Mouse (Mus musculus) kidney, embryonic 14.5 days (tissue): ENCODE measurements around the gene Pde10a. TPM values are rescaled to one million over a fixed set of nuclear protein-coding genes. Genes with fewer than 3 reads are reported as not detected.

Source experiments
- ATAC-seq: fragments of 200-750 bp; cut with Nextera tagmentation; 2 replicates; pipeline ENCODE4 v1.8.0; 2017; ENCODE audit warnings: moderate number of reproducible peaks, mild to moderate bottlenecking, moderate TSS enrichment, moderate library complexity; ENCODE audit not compliant: low FRiP score, low TSS enrichment
- H3K27ac ChIP-seq: fragments of 300-500 bp; sonication (generic); 2 replicates; pipeline ENCODE4 v1.5.1; 2014; ENCODE audit warnings: low read depth, mild to moderate bottlenecking, low read length, moderate library complexity, mixed read lengths
- H3K27me3 ChIP-seq: fragments of 300-500 bp; sonication (generic); 2 replicates; pipeline ENCODE4 v1.6.1; 2014; ENCODE audit warnings: mild to moderate bottlenecking, low read length; ENCODE audit not compliant: control insufficient read depth, insufficient read depth
- H3K36me3 ChIP-seq: fragments of 300-500 bp; sonication (generic); 2 replicates; pipeline ENCODE4 v1.6.1; 2014; ENCODE audit warnings: low read length, mixed read lengths; ENCODE audit not compliant: control insufficient read depth, insufficient read depth
- H3K4me1 ChIP-seq: fragments of 300-500 bp; sonication (generic); 2 replicates; pipeline ENCODE4 v1.6.1; 2014; ENCODE audit warnings: low read length, mixed read lengths; ENCODE audit not compliant: control insufficient read depth, insufficient read depth
- H3K4me2 ChIP-seq: fragments of 300-500 bp; sonication (generic); replicated peaks from 2 replicates; pipeline ENCODE4 v1.6.1; 2014; ENCODE audit warnings: low read depth, mild to moderate bottlenecking, low read length
- H3K4me3 ChIP-seq: fragments of 300-500 bp; sonication (generic); 2 replicates; pipeline ENCODE4 v1.5.1; 2014; ENCODE audit warnings: mild to moderate bottlenecking, low read length
- H3K9ac ChIP-seq: fragments of 300-500 bp; sonication (generic); 2 replicates; pipeline ENCODE4 v1.6.1; 2014; ENCODE audit warnings: low read depth, mild to moderate bottlenecking, low read length, moderate library complexity
- H3K9me3 ChIP-seq: fragments of 300-500 bp; sonication (generic); 2 replicates; pipeline ENCODE4 v1.6.1; 2016; ENCODE audit warnings: low read length; ENCODE audit not compliant: control insufficient read depth
- WGBS: fragments of 180-500 bp; shearing (Covaris S2); extraction: QIAGEN DNeasy Blood & Tissue Kit; methylation state at CpG from one replicate; pipeline ENCODE4 v1.1.7; 2014; 5-methylcytosine and 5-hydroxymethylcytosine counted together
- polyA plus RNA-seq: library from polyadenylated mRNA; unstranded; fragments of >200 nt; fragmentation: Nextera tagmentation; extraction: Ambion mirVana; gene quantifications from 2 replicates; pipeline ENCODE4 v1.2.1, GENCODE M21; 2014

The Pde10a gene
- polyA plus RNA-seq, 1 experiment from 2014 or later: 2.3 TPM

GRCm38 (mm10) chr17:8928560-8928959, 403.4 kb downstream of the Pde10a start:
- peaks cover 3% of the 10 kb centered on the region; the same call in 1 of the 2 replicates for H3K27me3 ChIP-seq

GRCm38 (mm10) chr17:8929636-8930035, 404.5 kb downstream of the Pde10a start:
- 68% methylated on average over 8 of the region's 8 CpGs for WGBS

More at GRCm38 (mm10) chr17:8928560-8928959, 403.4 kb downstream of the Pde10a start:
- H3K4me2 ChIP-seq: no peak overlapping the region
- WGBS: 63% methylated on average over 2 of the region's 2 CpGs
- no peaks in the 10 kb centered on the region for H3K36me3 ChIP-seq
- ATAC-seq: no peak
- H3K4me3 ChIP-seq: no peak overlapping the region
- H3K9me3 ChIP-seq: no peaks in the 10 kb centered on the region
- no peaks in the 10 kb centered on the region for H3K4me1 ChIP-seq
- H3K9ac ChIP-seq: no peak overlapping the region
- no peak overlapping the region for H3K27ac ChIP-seq

DNA sequence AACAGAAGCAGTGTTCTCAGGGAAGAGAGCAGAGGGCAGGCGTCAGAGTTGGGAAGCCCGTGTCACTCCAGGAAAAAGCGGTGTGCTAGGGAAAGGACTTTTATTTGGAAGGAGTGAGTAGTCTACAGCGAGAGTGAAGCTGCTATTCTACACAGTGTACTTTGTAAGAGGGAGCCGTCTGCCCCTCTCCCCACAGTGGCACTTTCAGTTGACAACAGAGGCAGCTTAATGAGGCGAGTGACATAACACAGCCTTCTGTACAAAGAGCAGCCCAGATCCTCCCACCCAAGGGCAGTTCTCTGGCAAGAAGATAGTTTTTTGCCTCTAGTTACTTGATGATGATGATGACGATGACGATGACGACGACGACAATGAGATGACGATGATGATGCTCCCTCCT, 410.4 kb downstream of the Pde10a start:
- Histone ChIP-seq H3K4me2 (0 out of 2 replicates have a peak overlapping the region, but pooled peaks have one; percentile 5), H3K4me3 (no peak overlapping the region), H3K4me1 (0 out of 2 replicates have a peak, but pooled peaks cover 5% of the 10 kb centered on the region), H3K9ac (no peak overlapping the region), H3K27me3 (peaks cover 11% of the 10 kb centered on the region), H3K27ac (no peak overlapping the region), H3K9me3 (no peaks in the 10 kb centered on the region), H3K36me3 (no peaks in the 10 kb centered on the region)
- peak; percentile 96 for ATAC-seq
- 18% methylated on average over 12 of the region's 12 CpGs for WGBS

More at GRCm38 (mm10) chr17:8929636-8930035, 404.5 kb downstream of the Pde10a start:
- no peak overlapping the region for H3K4me2 ChIP-seq
- H3K4me3 ChIP-seq: no peak overlapping the region
- no peaks in the 10 kb centered on the region for H3K4me1 ChIP-seq
- no peak overlapping the region for H3K27ac ChIP-seq
- no peak overlapping the region for H3K9ac ChIP-seq
- H3K36me3 ChIP-seq: no peaks in the 10 kb centered on the region
- no peak for ATAC-seq
- H3K27me3 ChIP-seq: peaks cover 3% of the 10 kb centered on the region; the same call in 1 of the 2 replicates
- no peaks in the 10 kb centered on the region for H3K9me3 ChIP-seq

DNA sequence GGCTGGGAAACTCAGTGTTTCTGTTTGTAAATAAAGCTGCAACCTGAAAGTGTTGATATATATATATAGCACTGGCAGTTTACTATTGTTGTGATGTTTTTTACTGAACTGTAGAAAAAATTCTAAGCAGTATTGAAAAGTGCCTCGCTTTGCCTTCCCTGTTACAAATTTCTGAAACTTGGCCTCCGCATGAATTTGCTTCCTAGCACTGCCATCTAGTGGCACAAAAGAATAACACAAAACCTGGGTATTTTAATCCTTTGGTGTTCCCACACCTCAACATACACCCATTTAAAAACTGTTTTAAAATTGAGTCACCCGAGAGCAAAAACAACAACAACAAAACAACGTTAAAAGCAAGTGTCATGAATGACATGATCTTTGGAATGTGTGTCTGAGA, 411.4 kb downstream of the Pde10a start:
- Histone ChIP-seq H3K9ac (no peak overlapping the region), H3K9me3 (no peaks in the 10 kb centered on the region), H3K4me1 (0 out of 2 replicates have a peak, but pooled peaks cover 5% of the 10 kb centered on the region), H3K36me3 (no peaks in the 10 kb centered on the region), H3K27me3 (peaks cover 11% of the 10 kb centered on the region), H3K27ac (no peak overlapping the region), H3K4me2 (no peak overlapping the region), H3K4me3 (no peak overlapping the region)
- 5% methylated on average over 4 of the region's 4 CpGs for WGBS
- no peak for ATAC-seq

- Histone ChIP-seq H3K9me3 (no peaks in the 10 kb centered on the region; the same call in 1 of the 2 replicates), H3K4me1 (no peaks in the 10 kb centered on the region), H3K27me3 (no peaks in the 10 kb centered on the region), H3K9ac (no peak overlapping the region), H3K4me3 (no peak overlapping the region), H3K27ac (no peak overlapping the region), H3K4me2 (no peak overlapping the region), H3K36me3 (no peaks in the 10 kb centered on the region)
- 81% methylated on average over 5 of the region's 5 CpGs for WGBS
- ATAC-seq: no peak
Observed at GRCm38 (mm10) chr17:8951588-8951987, 426.4 kb downstream of the Pde10a start.

GRCm38 (mm10) chr17:8952951-8953350, 427.8 kb downstream of the Pde10a start:
- H3K9ac ChIP-seq: no peak overlapping the region
- 83% methylated on average over 8 of the region's 8 CpGs for WGBS
- no peak for ATAC-seq
- H3K36me3 ChIP-seq: no peaks in the 10 kb centered on the region
- no peaks in the 10 kb centered on the region; the same call in 1 of the 2 replicates for H3K9me3 ChIP-seq
- no peaks in the 10 kb centered on the region for H3K4me1 ChIP-seq
- H3K27me3 ChIP-seq: no peaks in the 10 kb centered on the region
- no peak overlapping the region for H3K4me3 ChIP-seq
- H3K4me2 ChIP-seq: no peak overlapping the region
- H3K27ac ChIP-seq: no peak overlapping the region

- no peaks in the 10 kb centered on the region for H3K27me3 ChIP-seq
- 84% methylated on average over 6 of the region's 6 CpGs for WGBS
- ATAC-seq: no peak
- H3K27ac ChIP-seq: no peak overlapping the region
- no peak overlapping the region for H3K4me3 ChIP-seq
- no peaks in the 10 kb centered on the region for H3K4me1 ChIP-seq
- no peak overlapping the region for H3K4me2 ChIP-seq
- no peaks in the 10 kb centered on the region for H3K9me3 ChIP-seq
- no peaks in the 10 kb centered on the region for H3K36me3 ChIP-seq
- no peak overlapping the region for H3K9ac ChIP-seq
Observed at GRCm38 (mm10) chr17:8958125-8958524, 433.0 kb downstream of the Pde10a start.

DNA sequence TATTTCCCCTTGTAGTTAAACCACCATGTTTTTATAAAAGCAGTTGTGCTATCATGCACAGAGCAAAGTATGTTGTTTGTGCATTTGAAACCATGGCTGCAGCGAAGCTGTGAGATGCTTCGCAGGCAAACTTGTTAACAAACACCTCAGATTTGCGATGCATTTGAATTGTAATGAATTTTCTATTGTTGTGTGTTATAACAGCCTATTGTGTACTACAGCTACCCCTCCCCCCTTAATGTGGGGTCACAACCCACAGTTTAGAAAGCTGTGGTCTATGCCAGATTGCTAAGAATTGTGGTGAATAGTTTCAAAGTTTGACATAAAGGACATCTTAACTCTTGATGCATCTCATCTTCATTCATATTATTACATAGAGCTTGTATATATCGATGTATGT, 435.2 kb downstream of the Pde10a start:
- H3K9me3 ChIP-seq: no peaks in the 10 kb centered on the region
- WGBS: 91% methylated on average over 4 of the region's 4 CpGs
- H3K27me3 ChIP-seq: no peaks in the 10 kb centered on the region
- H3K27ac ChIP-seq: no peak overlapping the region
- no peak overlapping the region for H3K9ac ChIP-seq
- H3K4me1 ChIP-seq: no peaks in the 10 kb centered on the region
- H3K36me3 ChIP-seq: no peaks in the 10 kb centered on the region
- ATAC-seq: no peak
- H3K4me3 ChIP-seq: no peak overlapping the region
- no peak overlapping the region for H3K4me2 ChIP-seq

DNA sequence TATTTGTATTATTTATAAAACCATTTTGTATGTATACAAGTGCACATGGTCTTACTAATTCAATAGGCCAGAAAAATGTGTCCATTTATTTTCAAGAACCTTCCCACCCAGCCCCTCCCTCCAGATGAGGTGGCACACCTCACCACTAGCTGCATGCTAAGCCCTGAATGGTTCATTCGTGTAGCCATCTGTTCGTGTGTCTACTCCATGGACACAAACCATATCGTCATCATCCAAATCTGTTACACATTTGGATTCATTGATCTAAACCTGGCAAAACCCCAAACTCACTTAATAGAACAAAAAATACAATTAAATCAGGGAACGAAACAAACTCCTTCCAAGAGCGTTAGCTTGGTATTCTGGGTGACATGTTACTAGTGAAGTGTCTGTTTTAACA, 435.9 kb downstream of the Pde10a start:
- Histone ChIP-seq H3K27ac (no peak overlapping the region), H3K9me3 (no peaks in the 10 kb centered on the region), H3K36me3 (no peaks in the 10 kb centered on the region), H3K4me3 (no peak overlapping the region), H3K9ac (no peak overlapping the region), H3K4me1 (no peaks in the 10 kb centered on the region), H3K4me2 (no peak overlapping the region), H3K27me3 (no peaks in the 10 kb centered on the region)
- no peak for ATAC-seq
- WGBS: 92% methylated on average over 5 of the region's 5 CpGs
